In the genomic region with DNA sequence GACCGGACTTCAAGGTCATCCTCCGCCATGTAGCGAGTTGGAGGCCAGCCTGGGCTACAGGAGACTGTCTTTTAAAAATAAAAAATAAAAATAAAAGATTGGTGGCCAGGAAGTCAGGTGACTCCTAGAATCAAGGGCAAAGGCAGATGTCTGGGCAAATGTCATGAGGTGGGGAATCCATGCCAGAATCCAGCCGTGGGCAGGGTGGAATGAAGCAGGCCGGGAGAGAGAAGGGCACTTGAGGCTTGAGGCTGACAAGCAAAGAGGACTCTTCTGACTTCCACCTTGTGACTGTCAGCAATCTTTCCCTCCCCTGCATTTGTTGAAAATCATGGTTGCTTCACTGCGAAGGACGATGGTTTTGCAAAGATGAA, we compare ENCODE assay signal across 8 mouse cellular contexts. TPM values are rescaled to one million over a fixed set of nuclear protein-coding genes. Genes with fewer than 3 reads are reported as not detected.
A peak's percentile ranks its signal among the peaks of the same experiment; 100 is the strongest.
DNase-seq lines count a peak whose midpoint lies in the region; ATAC-seq and TF ChIP-seq lines count a peak whose summit lies in the region.

No protein-coding gene starts in this region.

- no peak for ATAC-seq in midbrain, embryonic 12.5 days (ENCODE audit: low FRiP score, low read depth)
- ATAC-seq in granulocyte monocyte progenitor cell, adult 5-6 weeks (replicated peaks; ENCODE audit: poor library complexity, severe bottlenecking), result no peak

- 84% methylated on average over 7 of the region's 7 CpGs for whole genome bisulfite sequencing in hindbrain, embryonic 10.5 days
- WGBS in midbrain, embryonic 12.5 days, result 85% methylated on average over 7 of the region's 7 CpGs

- H3K27ac ChIP-seq in bone marrow macrophage, adult 2 months (ENCODE audit: insufficient read depth, low read depth, low read length), result no peak overlapping the region
- peak overlapping the region; percentile 93 for H3K27ac ChIP-seq in hindbrain, embryonic 10.5 days
- peak overlapping the region; percentile 86 for H3K27ac ChIP-seq in midbrain, embryonic 12.5 days (replicated peaks)

- peak overlapping the region; percentile 85 for H3K9ac ChIP-seq in midbrain, embryonic 12.5 days (replicated peaks)

- no peak for TF ChIP-seq CTCF in bone marrow macrophage, adult 2 months (IDR thresholded peaks at IDR 0.05; ENCODE audit: low read depth, low read length)

- H3K4me3 ChIP-seq in bone marrow macrophage, adult 2 months (ENCODE audit: insufficient read depth, low read length), result peak overlapping the region; percentile 70
- H3K4me3 ChIP-seq in hindbrain, embryonic 10.5 days, result peak overlapping the region; percentile 61
- peak overlapping the region; percentile 71 for H3K4me3 ChIP-seq in midbrain, embryonic 12.5 days

- H3K9me3 ChIP-seq in hindbrain, embryonic 10.5 days, result no peaks in the 10 kb centered on the region
- no peaks in the 10 kb centered on the region for H3K9me3 ChIP-seq in midbrain, embryonic 12.5 days

- H3K4me1 ChIP-seq in bone marrow macrophage, adult 2 months (ENCODE audit: control insufficient read depth, insufficient read depth, low read length), result peaks cover 6% of the 10 kb centered on the region; the same call in 1 of the 2 replicates
- peaks cover 11% of the 10 kb centered on the region for H3K4me1 ChIP-seq in hindbrain, embryonic 10.5 days (replicated peaks)
- H3K4me1 ChIP-seq in midbrain, embryonic 12.5 days, result peaks cover 14% of the 10 kb centered on the region

- peak overlapping the region; percentile 63 for H3K4me2 ChIP-seq in midbrain, embryonic 12.5 days (replicated peaks)

- TF ChIP-seq POLR2A in bone marrow macrophage, adult 2 months (IDR thresholded peaks at IDR 0.05; ENCODE audit: borderline replicate concordance, low read depth, low read length), result no peak

- no peaks in the 10 kb centered on the region for H3K27me3 ChIP-seq in hindbrain, embryonic 10.5 days (ENCODE audit: insufficient read depth, poor library complexity, severe bottlenecking)
- H3K27me3 ChIP-seq in midbrain, embryonic 12.5 days, result no peaks in the 10 kb centered on the region

- H3K36me3 ChIP-seq in hindbrain, embryonic 10.5 days, result peaks cover 6% of the 10 kb centered on the region
- peaks cover 1% of the 10 kb centered on the region for H3K36me3 ChIP-seq in midbrain, embryonic 12.5 days

- DNase-seq in kidney, adult 9 months, result peak; percentile 23
- no peak for DNase-seq in kidney, postnatal 36 days
- DNase-seq in hindbrain, embryonic 10.5 days (ENCODE audit: low spot score), result no peak
- no peak for DNase-seq in gastrocnemius, postnatal 25 days
- no peak for DNase-seq in spleen, adult 12 weeks (ENCODE audit: low spot score)

RNA-seq across cellular contexts. Expression of gene Eid2b, which starts 0.7 kb away (rescaled TPM):
- polyA plus RNA-seq in bone marrow macrophage, adult 2 months (2012; ENCODE audit: insufficient read depth, insufficient read length, missing spikeins), result 4.3 and 4.6 TPM in 2 replicates
- 11.8 and 14.3 TPM in 2 replicates for polyA plus RNA-seq in hindbrain, embryonic 10.5 days (2016; fragmentation: Nextera tagmentation; extraction: Ambion mirVana)
- polyA plus RNA-seq in midbrain, embryonic 12.5 days (2016; fragmentation: Nextera tagmentation; extraction: Ambion mirVana), result 25.2 and 27.4 TPM in 2 replicates
- total RNA-seq in granulocyte monocyte progenitor cell, adult 5-6 weeks (2014; fragmentation: Nextera tagmentation), result 1.2 and 2.1 TPM in 2 replicates
- 1.6 and 1.9 TPM in 2 replicates for total RNA-seq in granulocyte monocyte progenitor cell, adult 5-6 weeks (2017)
- 1 to 10 TPM; 4.0 to 4.8 TPM for total RNA-seq in gastrocnemius, postnatal 25 days (2021)

RNA-seq across cellular contexts. Expression of gene Eid2, which starts 10.6 kb away (rescaled TPM):
- 1.6 and 2.5 TPM in 2 replicates for polyA plus RNA-seq in bone marrow macrophage, adult 2 months (2012; ENCODE audit: insufficient read depth, insufficient read length, missing spikeins)
- 2.1 TPM in 2 replicates for polyA plus RNA-seq in hindbrain, embryonic 10.5 days (2016; fragmentation: Nextera tagmentation; extraction: Ambion mirVana)
- polyA plus RNA-seq in midbrain, embryonic 12.5 days (2016; fragmentation: Nextera tagmentation; extraction: Ambion mirVana), result 5.7 and 7.3 TPM in 2 replicates
- total RNA-seq in granulocyte monocyte progenitor cell, adult 5-6 weeks (2014; fragmentation: Nextera tagmentation), result 1.2 and 2.3 TPM in 2 replicates
- 2.0 and 2.8 TPM in 2 replicates for total RNA-seq in granulocyte monocyte progenitor cell, adult 5-6 weeks (2017)
- total RNA-seq in gastrocnemius, postnatal 25 days (2021), result 1 to 10 TPM; 5.0 to 5.2 TPM

RNA-seq across cellular contexts. Expression of gene Selenov, which starts 12.7 kb away (rescaled TPM):
- polyA plus RNA-seq in bone marrow macrophage, adult 2 months (2012; ENCODE audit: insufficient read depth, insufficient read length, missing spikeins), result not detected in 2 replicates
- polyA plus RNA-seq in hindbrain, embryonic 10.5 days (2016; fragmentation: Nextera tagmentation; extraction: Ambion mirVana), result 0.58 and 0.80 TPM in 2 replicates
- polyA plus RNA-seq in midbrain, embryonic 12.5 days (2016; fragmentation: Nextera tagmentation; extraction: Ambion mirVana), result 0.90 and 1.6 TPM in 2 replicates
- not detected in 2 replicates for total RNA-seq in granulocyte monocyte progenitor cell, adult 5-6 weeks (2014; fragmentation: Nextera tagmentation)
- total RNA-seq in granulocyte monocyte progenitor cell, adult 5-6 weeks (2017), result not detected in 2 replicates
- not detected for total RNA-seq in gastrocnemius, postnatal 25 days (2021)

RNA-seq across cellular contexts. Expression of gene Dll3, which starts 23.8 kb away (rescaled TPM):
- not detected in 2 replicates for polyA plus RNA-seq in bone marrow macrophage, adult 2 months (2012; ENCODE audit: insufficient read depth, insufficient read length, missing spikeins)
- polyA plus RNA-seq in hindbrain, embryonic 10.5 days (2016; fragmentation: Nextera tagmentation; extraction: Ambion mirVana), result 50.2 and 88.5 TPM in 2 replicates
- polyA plus RNA-seq in midbrain, embryonic 12.5 days (2016; fragmentation: Nextera tagmentation; extraction: Ambion mirVana), result 86.8 and 91.4 TPM in 2 replicates
- not detected in 2 replicates for total RNA-seq in granulocyte monocyte progenitor cell, adult 5-6 weeks (2014; fragmentation: Nextera tagmentation)
- total RNA-seq in granulocyte monocyte progenitor cell, adult 5-6 weeks (2017), result 0.10 TPM in 1 of 2 replicates, not detected in the other
- not detected for total RNA-seq in gastrocnemius, postnatal 25 days (2021)

RNA-seq across cellular contexts. Expression of gene Timm50, which starts 33.6 kb away (rescaled TPM):
- 28.3 and 31.6 TPM in 2 replicates for polyA plus RNA-seq in bone marrow macrophage, adult 2 months (2012; ENCODE audit: insufficient read depth, insufficient read length, missing spikeins)
- 252 and 255 TPM in 2 replicates for polyA plus RNA-seq in hindbrain, embryonic 10.5 days (2016; fragmentation: Nextera tagmentation; extraction: Ambion mirVana)
- polyA plus RNA-seq in midbrain, embryonic 12.5 days (2016; fragmentation: Nextera tagmentation; extraction: Ambion mirVana), result 188 and 193 TPM in 2 replicates
- 60.1 and 83.1 TPM in 2 replicates for total RNA-seq in granulocyte monocyte progenitor cell, adult 5-6 weeks (2014; fragmentation: Nextera tagmentation)
- total RNA-seq in granulocyte monocyte progenitor cell, adult 5-6 weeks (2017), result 45.8 and 47.7 TPM in 2 replicates
- total RNA-seq in gastrocnemius, postnatal 25 days (2021), result 10 to 100 TPM; 41.8 to 43.9 TPM
